ENCODE assay signal across 22 mouse cellular contexts in genomic region chr3:38954196-38954595, GRCm38 (mm10).
DNase-seq lines count a peak whose midpoint lies in the region; ATAC-seq lines count a peak whose summit lies in the region.
"Had no signal": no experiment of that assay in that cellular context is flagged by ENCODE, and none has a peak within 500 bp of the region (broad histone marks: within the 10 kb centered on the region; RNA-seq: fewer than 3 reads in every experiment).

No protein-coding gene starts in this region.

- H3K4me3 ChIP-seq in forebrain, embryonic 14.5 days (ENCODE audit: low read depth, low read length): no peak overlapping the region
- H3K4me3 ChIP-seq: embryonic facial prominence, embryonic 13.5 days; embryonic facial prominence, embryonic 15.5 days; erythroblast, embryonic 14.5 days; forebrain, embryonic 10.5 days; forebrain, embryonic 12.5 days; forebrain, embryonic 15.5 days had no signal

- H3K9me3 ChIP-seq in forebrain, embryonic 14.5 days (replicated peaks; ENCODE audit: control insufficient read depth, low read length): no peaks in the 10 kb centered on the region
- H3K9me3 ChIP-seq: embryonic facial prominence, embryonic 13.5 days; embryonic facial prominence, embryonic 15.5 days; forebrain, embryonic 10.5 days; forebrain, embryonic 12.5 days; forebrain, embryonic 15.5 days had no signal

- ATAC-seq in forebrain, embryonic 14.5 days: no peak
- ATAC-seq in cerebellum, adult (ENCODE audit: insufficient number of reproducible peaks, low FRiP score, low TSS enrichment): no peak
- ATAC-seq: forebrain, embryonic 15.5 days; forebrain, postnatal 0 days had no signal

- H3K4me1 ChIP-seq in forebrain, embryonic 14.5 days (ENCODE audit: control insufficient read depth, insufficient read depth, low read length): no peaks in the 10 kb centered on the region
- H3K4me1 ChIP-seq: embryonic facial prominence, embryonic 13.5 days; embryonic facial prominence, embryonic 15.5 days; forebrain, embryonic 10.5 days; forebrain, embryonic 12.5 days; forebrain, embryonic 15.5 days had no signal

- no peaks in the 10 kb centered on the region for H3K27me3 ChIP-seq in forebrain, embryonic 14.5 days (replicated peaks; ENCODE audit: control insufficient read depth, insufficient read depth, low read length)
- H3K27me3 ChIP-seq: embryonic facial prominence, embryonic 13.5 days; embryonic facial prominence, embryonic 15.5 days; forebrain, embryonic 12.5 days; forebrain, embryonic 15.5 days had no signal

- H3K27ac ChIP-seq in forebrain, embryonic 14.5 days (ENCODE audit: low read depth, low read length): no peak overlapping the region
- H3K27ac ChIP-seq: embryonic facial prominence, embryonic 13.5 days; embryonic facial prominence, embryonic 15.5 days; forebrain, embryonic 10.5 days; forebrain, embryonic 12.5 days; forebrain, embryonic 15.5 days had no signal

- WGBS in forebrain, embryonic 14.5 days: 79% methylated on average over 3 of the region's 3 CpGs

- DNase-seq in adrenal gland, adult 2 months: peak; percentile 56
- DNase-seq in adrenal gland, postnatal 4 days (ENCODE audit: low spot score in 2 of 2): no peak
- peak; percentile 16 for DNase-seq in kidney, postnatal 10 days
- no peak for DNase-seq in kidney, postnatal 36 days
- DNase-seq in adrenal gland, postnatal 14 days: peak; percentile 39
- peak; percentile 40 for DNase-seq in adrenal gland, postnatal 25 days
- no peak for DNase-seq in forebrain, embryonic 14.5 days (ENCODE audit: low spot score)
- DNase-seq: cerebellum, adult 11 months; cerebellum, adult 18-20 months; cerebellum, adult 8-10 months; cerebellum, adult 9-11 months; cerebellum, postnatal 14 days; cerebellum, postnatal 36 days; embryo, embryonic 11 days; forebrain, postnatal 0 days had no signal

- no peak overlapping the region for H3K4me2 ChIP-seq in forebrain, embryonic 14.5 days (ENCODE audit: low read length)
- H3K4me2 ChIP-seq: embryonic facial prominence, embryonic 13.5 days; embryonic facial prominence, embryonic 15.5 days; forebrain, embryonic 12.5 days; forebrain, embryonic 15.5 days had no signal

- H3K36me3 ChIP-seq in forebrain, embryonic 14.5 days (ENCODE audit: control insufficient read depth, insufficient read depth, low read length): peaks cover 54% of the 10 kb centered on the region

- no peak overlapping the region for H3K9ac ChIP-seq in forebrain, embryonic 14.5 days (ENCODE audit: low read length)
- H3K9ac ChIP-seq: embryonic facial prominence, embryonic 13.5 days; embryonic facial prominence, embryonic 15.5 days; forebrain, embryonic 12.5 days; forebrain, embryonic 15.5 days; forebrain, postnatal 0 days had no signal

Comparison
In these comparisons a context has a peak if more than half of its experiments do, and no peak if none do; other contexts are left out.
1. DNase-seq: peak in adrenal gland, adult 2 months (single experiment), kidney, postnatal 10 days (single experiment), adrenal gland, postnatal 14 days (single experiment) and adrenal gland, postnatal 25 days (single experiment); none in adrenal gland, postnatal 4 days (0 of 2), kidney, postnatal 36 days (0 of 2) and forebrain, embryonic 14.5 days (single experiment).